Mouse (Mus musculus): Measurements from ENCODE around the gene Pomc. TPM values are rescaled to one million over a fixed set of nuclear protein-coding genes. Genes with fewer than 3 reads are reported as not detected.
"Not testable (repeated sequence)": the region's sequence is repeated elsewhere in the genome, so short reads cannot be mapped to it uniquely, and the experiment has no call there.

The Pomc gene
- polyA plus RNA-seq, 1 experiment = 0.73 TPM

DNA sequence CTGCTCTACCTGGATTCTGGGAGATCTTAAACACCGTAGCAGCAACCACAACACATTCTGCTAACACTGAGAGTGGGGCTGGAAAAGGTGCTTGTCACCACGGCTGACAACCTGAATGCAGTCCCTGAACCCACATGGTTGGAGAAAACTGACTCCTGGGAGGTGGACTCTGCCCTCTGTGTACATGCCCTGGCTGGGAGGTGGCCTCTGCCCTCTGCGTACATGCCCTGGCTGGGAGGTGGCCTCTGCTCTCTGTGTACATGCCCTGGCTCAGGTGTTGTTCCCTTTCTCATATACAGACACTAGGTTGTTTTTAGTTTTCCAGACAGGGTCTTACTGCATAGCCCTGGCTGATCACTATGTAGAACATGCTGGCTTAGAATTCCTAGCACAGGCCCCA is 35.3 kb upstream of the Pomc start:
- DNase-seq = no peak
- no peaks in the 10 kb centered on the region for H3K4me1 ChIP-seq (ENCODE audit: control insufficient read depth, insufficient read depth, low read length)
- 83% methylated on average over 3 of the region's 3 CpGs for WGBS
- TF ChIP-seq CTCF (IDR thresholded peaks at IDR 0.05; ENCODE audit: insufficient read depth, low read length) (no peak), POLR2A (IDR thresholded peaks at IDR 0.05; ENCODE audit: borderline replicate concordance, extremely low read depth, low read depth, low read length) (no peak)
- H3K4me3 ChIP-seq (replicated peaks; ENCODE audit: extremely low read depth, low read depth, low read length) = no peak overlapping the region

DNA sequence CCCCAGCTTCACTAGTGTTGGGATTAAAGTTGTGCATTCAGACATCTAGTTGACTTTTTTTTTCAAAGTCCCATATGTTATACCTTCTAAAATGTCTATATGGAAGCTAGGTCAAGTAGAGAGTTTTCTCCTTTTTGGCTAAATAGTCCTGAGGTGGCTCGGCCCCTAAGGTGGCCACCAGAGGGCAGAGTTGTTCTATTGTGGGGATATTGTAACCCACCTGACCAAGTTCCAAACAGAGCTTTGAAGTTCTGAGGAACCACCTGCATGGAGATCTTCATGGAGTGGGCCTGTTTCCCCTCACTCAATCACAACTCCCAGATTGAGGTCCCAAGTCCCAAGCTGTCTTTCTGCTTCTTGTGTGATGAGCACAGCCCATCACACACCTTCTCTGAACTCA is 28.6 kb upstream of the Pomc start:
- WGBS = 5% methylated on average over 1 of the region's 1 CpGs
- no peaks in the 10 kb centered on the region for H3K4me1 ChIP-seq (ENCODE audit: control insufficient read depth, insufficient read depth, low read length)
- no peak for TF ChIP-seq POLR2A (IDR thresholded peaks at IDR 0.05; ENCODE audit: borderline replicate concordance, extremely low read depth, low read depth, low read length)
- TF ChIP-seq CTCF (IDR thresholded peaks at IDR 0.05; ENCODE audit: insufficient read depth, low read length) = peak; percentile 76
- peak; percentile 68 for DNase-seq
- H3K4me3 ChIP-seq (replicated peaks; ENCODE audit: extremely low read depth, low read depth, low read length) = no peak overlapping the region

GRCm38 (mm10) chr12:3928841-3929240 is 25.9 kb upstream of the Pomc start:
- no peak for DNase-seq
- TF ChIP-seq POLR2A (IDR thresholded peaks at IDR 0.05; ENCODE audit: borderline replicate concordance, extremely low read depth, low read depth, low read length) (no peak), CTCF (IDR thresholded peaks at IDR 0.05; ENCODE audit: insufficient read depth, low read length) (peak; percentile 28; the same call in 1 of the 2 replicates)
- no peaks in the 10 kb centered on the region for H3K4me1 ChIP-seq (ENCODE audit: control insufficient read depth, insufficient read depth, low read length)
- 67% methylated on average over 3 of the region's 3 CpGs for WGBS
- no peak overlapping the region for H3K4me3 ChIP-seq (replicated peaks; ENCODE audit: extremely low read depth, low read depth, low read length)

DNA sequence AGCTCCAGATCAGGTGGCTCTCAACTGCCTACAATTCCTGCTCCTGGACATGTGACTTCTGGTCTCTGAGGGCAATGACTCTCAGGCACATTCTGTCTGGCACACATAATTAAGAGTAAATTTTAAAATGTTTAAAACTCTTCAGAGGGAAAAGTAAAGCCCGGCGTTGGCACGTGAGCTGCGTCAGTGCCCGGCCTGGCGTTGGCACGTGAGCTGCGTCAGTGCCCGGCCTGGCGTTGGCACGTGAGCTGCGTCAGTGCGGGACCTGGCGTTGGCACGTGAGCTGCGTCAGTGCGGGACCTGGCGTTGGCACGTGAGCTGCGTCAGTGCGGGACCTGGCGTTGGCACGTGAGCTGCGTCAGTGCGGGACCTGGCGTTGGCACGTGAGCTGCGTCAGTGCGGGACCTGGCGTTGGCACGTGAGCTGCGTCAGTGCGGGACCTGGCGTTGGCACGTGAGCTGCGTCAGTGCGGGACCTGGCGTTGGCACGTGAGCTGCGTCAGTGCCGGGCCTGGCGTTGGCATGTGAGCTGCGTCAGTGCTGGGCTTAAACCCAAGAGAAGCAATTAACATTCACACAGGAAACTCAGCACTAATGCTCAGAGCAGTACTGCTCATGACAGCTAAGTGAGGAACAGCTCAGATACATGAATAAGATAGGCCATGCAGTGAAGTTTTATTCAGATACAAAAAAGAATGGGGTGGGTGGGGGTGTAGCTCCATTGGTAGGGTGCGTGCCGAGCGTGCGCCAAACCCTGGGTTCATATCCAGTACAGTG is 24.5 kb upstream of the Pomc start:
- WGBS = 85% methylated on average over 36 of the region's 47 CpGs
- DNase-seq; H3K4me1 ChIP-seq (ENCODE audit: control insufficient read depth, insufficient read depth, low read length); H3K4me3 ChIP-seq (replicated peaks; ENCODE audit: extremely low read depth, low read depth, low read length): not testable (repeated sequence)

- no peak for TF ChIP-seq POLR2A (IDR thresholded peaks at IDR 0.05; ENCODE audit: borderline replicate concordance, extremely low read depth, low read depth, low read length)
- no peak for TF ChIP-seq CTCF (IDR thresholded peaks at IDR 0.05; ENCODE audit: insufficient read depth, low read length)
- no peak for DNase-seq
- Histone ChIP-seq H3K4me1 (ENCODE audit: control insufficient read depth, insufficient read depth, low read length) (no peaks in the 10 kb centered on the region), H3K4me3 (replicated peaks; ENCODE audit: extremely low read depth, low read depth, low read length) (no peak overlapping the region)
- 52% methylated on average over 11 of the region's 11 CpGs for WGBS
Measured at GRCm38 (mm10) chr12:3942026-3942425, 12.7 kb upstream of the Pomc start.

- H3K4me1 ChIP-seq (ENCODE audit: control insufficient read depth, insufficient read depth, low read length) = no peaks in the 10 kb centered on the region
- DNase-seq = no peak
- TF ChIP-seq POLR2A (IDR thresholded peaks at IDR 0.05; ENCODE audit: borderline replicate concordance, extremely low read depth, low read depth, low read length) (no peak), CTCF (IDR thresholded peaks at IDR 0.05; ENCODE audit: insufficient read depth, low read length) (no peak)
- no peak overlapping the region for H3K4me3 ChIP-seq (replicated peaks; ENCODE audit: extremely low read depth, low read depth, low read length)
- 70% methylated on average over 4 of the region's 4 CpGs for WGBS
Measured at GRCm38 (mm10) chr12:3944454-3945073, 10.2 kb upstream of the Pomc start.

- no peak for DNase-seq
- TF ChIP-seq CTCF (IDR thresholded peaks at IDR 0.05; ENCODE audit: insufficient read depth, low read length) = no peak
- TF ChIP-seq POLR2A (IDR thresholded peaks at IDR 0.05; ENCODE audit: borderline replicate concordance, extremely low read depth, low read depth, low read length) = no peak
- Histone ChIP-seq H3K4me1 (ENCODE audit: control insufficient read depth, insufficient read depth, low read length) (no peaks in the 10 kb centered on the region), H3K4me3 (replicated peaks; ENCODE audit: extremely low read depth, low read depth, low read length) (no peak overlapping the region)
- WGBS = 72% methylated on average over 6 of the region's 6 CpGs
Measured at GRCm38 (mm10) chr12:3947503-3947902, 7.2 kb upstream of the Pomc start.

DNA sequence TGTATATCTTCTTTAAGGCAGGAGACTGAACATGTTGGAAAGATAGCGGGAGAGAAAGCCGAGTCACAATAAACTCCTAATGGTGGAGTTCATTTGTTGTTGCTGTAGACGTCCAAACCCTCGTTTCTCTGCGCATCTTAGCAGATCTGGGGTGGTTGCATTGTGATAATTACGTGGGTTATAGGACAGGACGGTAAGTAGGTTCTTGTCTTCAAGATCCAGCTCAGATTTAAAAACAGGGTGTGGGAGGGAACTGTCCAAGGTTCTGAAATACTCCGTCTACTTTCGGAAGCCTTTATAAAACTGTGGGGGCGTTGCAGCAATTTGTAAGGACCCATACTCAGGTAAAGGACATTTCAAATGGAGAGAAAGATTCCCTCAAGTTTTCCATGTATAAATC is 620 bp downstream of the Pomc start:
- H3K4me3 ChIP-seq (replicated peaks; ENCODE audit: extremely low read depth, low read depth, low read length) = no peak overlapping the region
- 32% methylated on average over 10 of the region's 10 CpGs for WGBS
- H3K4me1 ChIP-seq (ENCODE audit: control insufficient read depth, insufficient read depth, low read length) = no peaks in the 10 kb centered on the region
- no peak for DNase-seq
- TF ChIP-seq CTCF (IDR thresholded peaks at IDR 0.05; ENCODE audit: insufficient read depth, low read length) (no peak), POLR2A (IDR thresholded peaks at IDR 0.05; ENCODE audit: borderline replicate concordance, extremely low read depth, low read depth, low read length) (no peak)

- DNase-seq = no peak
- TF ChIP-seq POLR2A (IDR thresholded peaks at IDR 0.05; ENCODE audit: borderline replicate concordance, extremely low read depth, low read depth, low read length) = no peak
- no peak for TF ChIP-seq CTCF (IDR thresholded peaks at IDR 0.05; ENCODE audit: insufficient read depth, low read length)
- WGBS = 19% methylated on average over 3 of the region's 3 CpGs
Measured at GRCm38 (mm10) chr12:3956351-3956750, 1.6 kb downstream of the Pomc start.

More at GRCm38 (mm10) chr12:3956351-3956750, 1.6 kb downstream of the Pomc start:
- Histone ChIP-seq H3K4me1 (ENCODE audit: control insufficient read depth, insufficient read depth, low read length) (no peaks in the 10 kb centered on the region), H3K4me3 (replicated peaks; ENCODE audit: extremely low read depth, low read depth, low read length) (no peak overlapping the region)

All from lung, adult 2 months (tissue).